Mouse (Mus musculus): ENCODE data around the gene Serpina3i.

The Serpina3i gene

DNA sequence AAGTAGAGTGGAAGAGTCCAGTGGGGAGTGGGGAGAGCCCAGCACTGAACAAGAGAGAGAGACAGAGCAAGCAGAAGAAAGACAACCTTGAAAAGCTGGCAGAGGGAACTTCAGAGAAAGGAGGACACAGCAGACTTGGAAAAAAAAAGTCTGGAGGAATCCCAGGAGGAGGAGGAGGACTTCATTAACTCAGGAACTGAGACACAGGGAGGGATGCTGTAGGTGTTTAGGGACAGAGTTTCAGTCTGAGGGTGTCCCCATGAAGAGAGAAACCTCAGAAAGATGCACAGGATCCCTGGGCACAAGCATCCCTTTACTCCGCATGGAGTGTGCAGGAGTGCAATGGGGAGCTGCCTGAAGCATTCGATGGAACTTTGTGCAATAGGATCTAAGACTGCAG, 35.1 kb downstream of the Serpina3i start:
- no peak for DNase-seq (ENCODE audit: low read depth)

DNA sequence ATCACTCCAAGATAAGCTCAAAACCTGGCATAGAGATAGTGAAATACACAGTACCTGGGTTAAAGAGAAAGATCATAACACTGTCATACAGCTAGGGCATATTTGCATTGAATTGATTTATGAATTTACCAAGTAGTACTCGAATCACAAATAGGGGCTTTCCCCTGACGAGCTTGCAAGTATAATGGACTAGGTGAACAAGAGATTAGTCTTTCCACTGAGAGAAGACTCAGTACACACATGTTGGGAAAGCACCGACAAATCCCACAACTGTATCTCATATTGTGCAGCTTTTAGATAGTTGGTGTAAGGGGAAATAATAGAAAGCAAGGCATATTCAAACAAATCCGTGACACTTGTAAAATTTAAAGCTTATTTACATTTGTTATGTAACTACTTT, 43.1 kb downstream of the Serpina3i start:
- no peak for DNase-seq (ENCODE audit: low read depth)

- no peak for DNase-seq (ENCODE audit: low read depth)
Measured at GRCm38 (mm10) chr12:104314253-104314652, 51.3 kb downstream of the Serpina3i start, which contains the start of gene Serpina3j. Serpina3j (plus strand) TSS chr12:104314553.
